Mouse (Mus musculus): ENCODE measurements around the gene BC030499. TPM values are rescaled to one million over a fixed set of nuclear protein-coding genes. Genes with fewer than 3 reads are reported as not detected.
"Not testable (repeated sequence)": the region's sequence is repeated elsewhere in the genome, so short reads cannot be mapped to it uniquely, and the experiment has no call there.

Gene BC030499
- polyA plus RNA-seq, 1 experiment = 0.75 TPM

DNA sequence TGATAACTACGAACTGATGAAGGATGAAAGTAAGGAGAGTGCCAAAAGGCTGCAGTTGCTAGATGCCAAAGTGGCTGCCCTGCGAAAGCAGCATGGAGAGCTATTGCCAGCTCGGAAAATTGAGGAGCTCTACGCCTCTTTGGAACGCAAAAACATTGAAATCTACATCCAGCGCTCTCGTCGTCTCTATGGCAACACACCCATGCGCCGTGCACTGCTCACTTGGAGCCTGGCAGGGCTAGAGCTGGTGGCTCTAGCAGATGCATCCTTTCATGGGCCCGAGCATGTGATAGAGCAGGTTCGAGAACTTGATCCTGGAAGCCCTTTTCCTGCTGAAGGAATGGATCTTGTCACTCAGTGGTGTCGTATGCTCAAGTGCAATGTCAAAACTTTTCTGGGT, 18.7 kb upstream of the BC030499 start:
- Histone ChIP-seq H3K36me3 (ENCODE audit: control insufficient read depth, insufficient read depth, low read length, poor library complexity, severe bottlenecking) (peaks cover 91% of the 10 kb centered on the region), H3K27me3 (ENCODE audit: control insufficient read depth, insufficient read depth, low read length, poor library complexity, severe bottlenecking) (no peaks in the 10 kb centered on the region), H3K9ac (ENCODE audit: low read depth, poor library complexity, severe bottlenecking) (no peak overlapping the region), H3K4me3 (ENCODE audit: low read depth, low read length) (no peak overlapping the region), H3K27ac (ENCODE audit: insufficient read depth, low read length) (no peak overlapping the region), H3K4me1 (ENCODE audit: control insufficient read depth, insufficient read depth, low read length) (no peaks in the 10 kb centered on the region), H3K9me3 (replicated peaks; ENCODE audit: control insufficient read depth, insufficient read depth, low read length, poor library complexity, severe bottlenecking) (no peaks in the 10 kb centered on the region)
- no peak for TF ChIP-seq POLR2A (IDR thresholded peaks at IDR 0.05; ENCODE audit: insufficient read depth, low read length)
- TF ChIP-seq CTCF (IDR thresholded peaks at IDR 0.05; ENCODE audit: low read depth, low read length) = no peak

DNA sequence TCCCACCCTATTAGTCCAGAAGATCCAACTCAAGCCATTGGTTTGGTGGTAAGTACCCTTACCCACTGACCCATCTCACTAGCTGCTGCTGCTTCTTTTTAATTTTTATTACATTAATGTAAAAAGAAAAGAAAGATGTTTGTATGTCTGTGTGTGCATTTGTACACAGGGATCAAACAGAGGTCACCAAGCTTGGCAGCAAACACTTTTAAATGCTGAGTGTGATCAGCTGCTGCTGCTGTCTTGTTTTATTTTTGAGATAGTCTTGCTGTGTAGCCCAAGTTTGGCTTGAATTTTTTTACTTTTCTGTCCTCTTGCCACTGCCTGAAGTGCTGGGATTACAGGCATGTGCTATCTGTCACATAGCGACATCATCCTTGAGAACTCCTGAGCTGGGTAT, 15.0 kb upstream of the BC030499 start:
- H3K4me3 ChIP-seq (ENCODE audit: low read depth, low read length) = no peak overlapping the region
- no peak overlapping the region for H3K27ac ChIP-seq (ENCODE audit: insufficient read depth, low read length)
- H3K9ac ChIP-seq (ENCODE audit: low read depth, poor library complexity, severe bottlenecking) = no peak overlapping the region
- H3K4me1 ChIP-seq (ENCODE audit: control insufficient read depth, insufficient read depth, low read length) = no peaks in the 10 kb centered on the region
- TF ChIP-seq EP300 (IDR thresholded peaks at IDR 0.05; ENCODE audit: insufficient read depth, low read depth, low read length) = no peak
- no peak for TF ChIP-seq POLR2A (IDR thresholded peaks at IDR 0.05; ENCODE audit: insufficient read depth, low read length)
- no peak for TF ChIP-seq CTCF (IDR thresholded peaks at IDR 0.05; ENCODE audit: low read depth, low read length)
- no peaks in the 10 kb centered on the region for H3K27me3 ChIP-seq (ENCODE audit: control insufficient read depth, insufficient read depth, low read length, poor library complexity, severe bottlenecking)
- H3K9me3 ChIP-seq (replicated peaks; ENCODE audit: control insufficient read depth, insufficient read depth, low read length, poor library complexity, severe bottlenecking) = no peaks in the 10 kb centered on the region
- H3K36me3 ChIP-seq (ENCODE audit: control insufficient read depth, insufficient read depth, low read length, poor library complexity, severe bottlenecking) = peaks cover 92% of the 10 kb centered on the region

DNA sequence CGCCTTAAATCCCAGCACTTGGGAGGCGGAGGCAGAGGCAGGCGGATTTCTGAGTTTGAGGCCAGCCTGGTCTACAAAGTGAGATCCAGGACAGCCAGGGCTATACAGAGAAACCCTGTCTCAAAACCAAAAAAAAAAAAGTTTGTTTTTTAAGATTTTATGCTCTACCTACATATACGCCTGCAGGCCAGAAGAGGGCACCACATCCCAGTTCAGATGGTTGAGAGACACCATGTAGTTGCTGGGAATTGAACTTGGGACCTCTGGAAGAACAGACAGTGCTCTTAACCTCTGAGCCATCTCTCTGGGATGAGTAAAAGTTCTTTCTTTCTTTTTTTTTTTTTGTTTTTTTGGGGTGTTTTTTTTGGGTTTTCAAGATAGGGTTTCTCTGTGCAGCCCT, 14.5 kb upstream of the BC030499 start:
- H3K9me3 ChIP-seq (replicated peaks; ENCODE audit: control insufficient read depth, insufficient read depth, low read length, poor library complexity, severe bottlenecking); H3K9ac ChIP-seq (ENCODE audit: low read depth, poor library complexity, severe bottlenecking); H3K4me1 ChIP-seq (ENCODE audit: control insufficient read depth, insufficient read depth, low read length); H3K4me3 ChIP-seq (ENCODE audit: low read depth, low read length); H3K27ac ChIP-seq (ENCODE audit: insufficient read depth, low read length); H3K27me3 ChIP-seq (ENCODE audit: control insufficient read depth, insufficient read depth, low read length, poor library complexity, severe bottlenecking): not testable (repeated sequence)
- peaks cover 94% of the 10 kb centered on the region for H3K36me3 ChIP-seq (ENCODE audit: control insufficient read depth, insufficient read depth, low read length, poor library complexity, severe bottlenecking)
- TF ChIP-seq CTCF (IDR thresholded peaks at IDR 0.05; ENCODE audit: low read depth, low read length) = peak; percentile 26

DNA sequence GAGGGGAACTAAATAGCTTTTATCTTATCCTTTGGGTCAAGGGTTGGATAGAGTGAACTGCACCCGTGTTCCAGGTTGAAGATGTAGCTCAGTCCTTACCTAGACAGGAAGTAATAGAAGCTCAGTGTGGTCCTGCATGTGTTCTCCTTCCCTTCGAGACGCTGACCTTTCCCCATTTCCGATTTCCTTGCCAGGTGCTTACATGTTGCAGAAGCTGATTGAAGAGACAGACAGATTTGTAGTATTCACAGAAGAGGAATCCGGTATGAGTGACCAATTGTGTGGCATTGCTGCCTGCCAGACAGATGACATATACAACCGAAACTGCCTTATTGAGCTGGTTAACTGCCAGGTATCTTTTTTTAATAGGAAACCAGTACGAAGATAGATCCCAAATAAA, 11.8 kb upstream of the BC030499 start:
- no peaks in the 10 kb centered on the region for H3K27me3 ChIP-seq (ENCODE audit: control insufficient read depth, insufficient read depth, low read length, poor library complexity, severe bottlenecking)
- H3K27ac ChIP-seq (ENCODE audit: insufficient read depth, low read length) = no peak overlapping the region
- no peaks in the 10 kb centered on the region for H3K4me1 ChIP-seq (ENCODE audit: control insufficient read depth, insufficient read depth, low read length)
- H3K9me3 ChIP-seq (replicated peaks; ENCODE audit: control insufficient read depth, insufficient read depth, low read length, poor library complexity, severe bottlenecking) = no peaks in the 10 kb centered on the region
- H3K9ac ChIP-seq (ENCODE audit: low read depth, poor library complexity, severe bottlenecking) = no peak overlapping the region
- TF ChIP-seq CTCF (IDR thresholded peaks at IDR 0.05; ENCODE audit: low read depth, low read length) (no peak), POLR2A (IDR thresholded peaks at IDR 0.05; ENCODE audit: insufficient read depth, low read length) (no peak), EP300 (IDR thresholded peaks at IDR 0.05; ENCODE audit: insufficient read depth, low read depth, low read length) (no peak)
- H3K36me3 ChIP-seq (ENCODE audit: control insufficient read depth, insufficient read depth, low read length, poor library complexity, severe bottlenecking) = peaks cover 92% of the 10 kb centered on the region
- no peak overlapping the region for H3K4me3 ChIP-seq (ENCODE audit: low read depth, low read length)

DNA sequence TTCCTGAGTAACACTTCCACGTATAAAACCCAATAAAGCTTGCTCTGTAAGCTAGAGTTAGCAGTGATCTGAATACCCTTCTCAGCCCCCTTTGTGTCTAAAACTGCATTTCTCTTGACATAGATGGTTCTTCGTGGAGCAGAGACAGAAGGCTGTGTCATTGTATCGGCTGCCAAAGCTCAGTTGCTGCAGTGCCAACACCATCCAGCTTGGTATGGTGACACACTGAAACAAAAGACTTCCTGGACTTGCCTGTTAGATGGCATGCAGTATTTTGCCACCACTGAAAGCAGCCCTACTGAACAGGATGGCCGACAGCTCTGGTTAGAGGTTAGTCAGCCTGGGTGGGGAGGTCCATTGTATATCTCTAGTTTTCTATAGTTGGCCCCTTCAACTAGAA, 11.1 kb upstream of the BC030499 start:
- no peak overlapping the region for H3K4me3 ChIP-seq (ENCODE audit: low read depth, low read length)
- no peaks in the 10 kb centered on the region for H3K9me3 ChIP-seq (replicated peaks; ENCODE audit: control insufficient read depth, insufficient read depth, low read length, poor library complexity, severe bottlenecking)
- H3K27ac ChIP-seq (ENCODE audit: insufficient read depth, low read length) = no peak overlapping the region
- no peaks in the 10 kb centered on the region for H3K27me3 ChIP-seq (ENCODE audit: control insufficient read depth, insufficient read depth, low read length, poor library complexity, severe bottlenecking)
- no peaks in the 10 kb centered on the region for H3K4me1 ChIP-seq (ENCODE audit: control insufficient read depth, insufficient read depth, low read length)
- no peak overlapping the region for H3K9ac ChIP-seq (ENCODE audit: low read depth, poor library complexity, severe bottlenecking)
- peaks cover 92% of the 10 kb centered on the region for H3K36me3 ChIP-seq (ENCODE audit: control insufficient read depth, insufficient read depth, low read length, poor library complexity, severe bottlenecking)
- no peak for TF ChIP-seq POLR2A (IDR thresholded peaks at IDR 0.05; ENCODE audit: insufficient read depth, low read length)

DNA sequence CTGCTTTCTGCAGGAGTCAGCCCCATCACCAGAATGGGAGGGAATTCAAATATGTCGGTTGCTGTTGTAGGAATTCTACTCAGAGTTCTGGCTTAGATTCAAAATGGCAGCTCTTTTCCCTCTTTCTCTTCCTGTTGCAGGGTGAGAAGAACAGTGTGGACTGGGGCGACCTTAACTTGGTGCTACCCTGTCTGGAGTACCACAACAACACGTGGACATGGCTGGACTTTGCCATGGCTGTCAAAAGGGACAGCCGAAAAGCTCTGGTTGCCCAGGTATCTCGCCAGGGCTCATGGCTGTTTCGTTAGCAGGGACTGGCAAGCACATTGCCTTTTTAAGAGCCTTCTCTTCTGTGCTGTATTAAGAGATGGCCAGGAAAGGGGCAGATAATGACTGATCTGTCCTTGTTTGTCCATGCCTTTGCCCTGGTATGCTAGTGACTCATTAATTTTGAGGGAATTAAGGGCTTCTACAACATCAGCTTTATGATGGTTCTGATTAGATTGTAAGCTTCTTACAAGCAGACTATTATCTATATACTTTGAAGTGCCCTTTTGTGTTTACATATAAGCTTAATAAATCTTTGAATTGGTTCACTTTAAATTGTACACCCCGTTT, 1.4 kb upstream of the BC030499 start:
- TF ChIP-seq POLR2A (IDR thresholded peaks at IDR 0.05; ENCODE audit: insufficient read depth, low read length) (no peak), EP300 (IDR thresholded peaks at IDR 0.05; ENCODE audit: insufficient read depth, low read depth, low read length) (no peak), CTCF (IDR thresholded peaks at IDR 0.05; ENCODE audit: low read depth, low read length) (no peak)
- Histone ChIP-seq H3K27ac (ENCODE audit: insufficient read depth, low read length) (no peak overlapping the region), H3K27me3 (ENCODE audit: control insufficient read depth, insufficient read depth, low read length, poor library complexity, severe bottlenecking) (no peaks in the 10 kb centered on the region), H3K9me3 (replicated peaks; ENCODE audit: control insufficient read depth, insufficient read depth, low read length, poor library complexity, severe bottlenecking) (no peaks in the 10 kb centered on the region), H3K4me1 (ENCODE audit: control insufficient read depth, insufficient read depth, low read length) (no peaks in the 10 kb centered on the region), H3K4me3 (ENCODE audit: low read depth, low read length) (no peak overlapping the region), H3K9ac (ENCODE audit: low read depth, poor library complexity, severe bottlenecking) (no peak overlapping the region), H3K36me3 (ENCODE audit: control insufficient read depth, insufficient read depth, low read length, poor library complexity, severe bottlenecking) (peaks cover 77% of the 10 kb centered on the region)

All from ES-Bruce4 (cell line).